Mouse (Mus musculus) CD8-positive naive resting alpha-beta T cell, adult 2 months (primary cell): ENCODE data around the gene Sars2.

ENCODE experiments used
- DNase-seq, 2 experiments: peaks; one replicate each; pipeline ENCODE4 v3.0.0; 2022; ENCODE audit warnings: low read depth in 2 of 2, low spot score in 2 of 2

The Sars2 gene

DNA sequence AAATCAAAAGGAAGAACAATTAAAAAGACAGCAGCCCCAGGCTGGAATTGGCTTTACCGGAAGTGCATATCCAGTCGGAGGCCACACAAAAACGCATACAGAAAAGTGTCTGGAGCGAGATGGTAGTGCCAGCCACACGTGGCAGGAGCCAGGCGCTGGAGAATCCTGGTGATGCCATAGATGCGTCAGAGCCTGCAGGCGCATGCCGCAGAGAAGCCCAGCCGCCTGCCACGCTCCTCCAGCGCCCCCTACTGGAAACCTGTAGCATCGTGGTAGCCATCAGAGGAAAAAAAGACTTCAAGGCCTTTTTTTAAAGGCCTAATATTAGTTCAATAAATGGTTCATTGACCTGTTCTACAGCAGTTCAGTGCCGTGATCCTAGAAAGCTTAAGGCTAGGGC, 15.2 kb upstream of the Sars2 start:
- DNase-seq: peak; percentile 75 to 79

DNA sequence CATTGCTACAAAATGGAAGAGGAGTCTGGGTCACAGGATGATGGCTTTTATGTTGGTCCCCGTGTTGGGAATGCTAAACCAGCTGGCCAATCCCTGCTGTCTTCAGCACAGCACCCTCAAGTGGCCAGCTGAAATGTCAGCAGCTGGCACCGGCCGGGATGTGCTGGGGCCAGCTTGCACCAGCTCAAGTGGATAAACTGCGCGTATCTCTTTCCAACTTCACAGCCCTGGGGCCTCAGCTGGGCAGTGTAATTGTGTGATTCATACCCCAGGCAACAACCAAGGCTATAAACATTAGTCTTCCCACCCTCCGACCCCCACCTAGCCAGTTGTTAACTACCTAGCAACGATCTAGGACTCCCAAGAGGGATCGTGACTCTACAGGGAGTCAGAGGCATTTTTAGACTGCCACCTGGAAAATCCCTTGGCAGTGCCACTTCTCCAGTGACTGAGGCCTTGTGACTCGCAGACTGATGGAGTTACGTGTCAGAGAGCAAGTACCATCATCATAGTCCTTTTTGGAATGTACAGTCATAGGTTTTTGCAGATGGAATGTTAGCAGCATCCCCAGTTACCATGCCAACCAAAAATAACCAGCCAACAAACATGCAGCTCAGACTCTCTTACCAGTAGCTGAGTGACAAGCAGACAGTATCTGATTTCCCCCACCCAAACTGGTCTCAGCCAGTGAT, 14.0 kb upstream of the Sars2 start:
- no peak for DNase-seq

- peak; percentile 25 to 55 for DNase-seq
Observed at GRCm38 (mm10) chr7:28732341-28733142, 9.2 kb upstream of the Sars2 start.

GRCm38 (mm10) chr7:28733211-28733610, 8.6 kb upstream of the Sars2 start:
- DNase-seq: no peak

GRCm38 (mm10) chr7:28735701-28736100, 6.1 kb upstream of the Sars2 start:
- DNase-seq: no peak

- DNase-seq: no peak
Observed at GRCm38 (mm10) chr7:28739829-28740228, 2.0 kb upstream of the Sars2 start.

- DNase-seq: no peak
Observed at GRCm38 (mm10) chr7:28740949-28741348, 843 bp upstream of the Sars2 start.

DNA sequence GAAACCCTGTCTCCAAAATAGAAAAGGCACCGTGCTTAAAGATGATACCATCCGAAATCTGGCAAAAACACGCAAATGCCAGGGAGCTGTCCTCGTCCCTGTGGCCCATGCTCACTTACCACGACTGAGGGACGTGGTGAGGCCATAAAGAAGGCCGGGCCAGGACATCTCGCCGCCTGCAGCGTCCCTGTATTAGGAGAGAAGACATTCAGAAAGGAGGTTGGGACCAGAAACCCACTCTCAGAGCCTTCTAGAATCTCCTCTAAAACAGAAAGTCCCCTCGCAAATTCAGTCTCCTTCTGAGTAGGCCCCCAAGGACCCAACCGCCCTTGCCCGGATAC, 454 bp upstream of the Sars2 start:
- DNase-seq: no peak

DNA sequence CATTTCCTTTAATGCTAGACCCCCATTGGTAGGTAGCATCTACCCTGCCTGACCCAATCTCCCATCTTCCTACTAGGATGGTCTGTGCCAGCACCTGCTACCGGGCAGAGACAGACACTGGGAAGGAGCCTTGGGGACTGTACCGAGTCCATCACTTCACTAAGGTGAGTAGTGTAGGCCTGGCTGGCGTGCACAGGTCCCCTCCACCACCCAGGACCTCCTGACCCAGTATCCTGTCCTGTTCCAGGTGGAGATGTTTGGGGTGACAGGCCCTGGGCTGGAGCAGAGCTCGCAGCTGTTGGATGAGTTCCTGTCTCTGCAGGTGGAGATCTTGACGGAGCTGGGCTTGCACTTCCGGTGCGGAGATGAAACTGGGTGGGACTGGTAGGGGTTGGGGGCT, 8.1 kb downstream of the Sars2 start:
- no peak for DNase-seq

- DNase-seq: no peak
Observed at GRCm38 (mm10) chr7:28756079-28756478, 14.3 kb downstream of the Sars2 start, which contains the start of gene Ccer2. Gene Ccer2 (plus strand): TSS chr7:28756174.

- DNase-seq: no peak
Observed at GRCm38 (mm10) chr7:28758623-28759022, 16.8 kb downstream of the Sars2 start.

DNA sequence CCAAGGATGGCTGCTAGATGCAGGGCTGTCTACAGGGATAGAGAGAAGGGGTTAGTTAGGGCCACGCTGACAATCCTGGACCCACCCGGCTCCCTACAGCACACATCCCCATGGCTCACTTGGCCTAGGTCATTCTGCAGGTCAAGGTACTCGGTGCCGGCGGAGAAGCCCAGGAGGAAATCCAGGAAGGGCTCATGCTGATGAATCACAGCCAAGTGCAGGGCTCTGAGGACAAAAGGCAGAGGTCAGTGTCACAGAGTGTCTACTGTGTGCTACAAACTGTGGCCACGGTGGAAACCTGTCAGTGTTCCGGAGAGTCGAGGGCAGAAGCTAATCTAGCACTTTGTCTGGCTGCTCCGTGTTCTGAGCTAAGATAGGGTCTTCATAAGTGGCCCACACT, 20.1 kb downstream of the Sars2 start:
- DNase-seq: no peak

GRCm38 (mm10) chr7:28765211-28765610, 23.4 kb downstream of the Sars2 start:
- DNase-seq: no peak

GRCm38 (mm10) chr7:28766173-28766879, 24.5 kb downstream of the Sars2 start, which contains the start of gene Sirt2:
Gene Sirt2 (plus strand): TSS chr7:28766735.
- peak; percentile 96 to 98 for DNase-seq

DNA sequence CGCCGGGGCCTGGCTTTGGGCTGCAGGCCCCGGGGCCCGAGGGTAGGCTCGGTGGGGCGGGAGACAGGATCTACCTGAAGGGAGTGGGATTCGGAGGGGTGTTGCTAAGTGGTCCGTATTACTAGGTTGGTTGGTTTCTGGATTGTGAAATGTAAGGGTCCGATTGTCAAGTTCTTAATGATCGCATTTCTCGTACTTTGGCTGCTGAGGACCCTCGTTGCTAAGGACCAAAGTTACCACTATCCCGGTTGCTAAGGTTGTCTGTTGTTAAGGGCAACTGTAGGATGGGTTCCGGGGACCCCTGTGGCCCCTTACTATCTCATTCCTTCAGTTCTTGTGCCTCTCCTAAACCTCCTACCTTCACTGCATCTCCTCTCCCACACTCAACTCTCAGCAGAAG, 25.1 kb downstream of the Sars2 start:
- no peak for DNase-seq

DNA sequence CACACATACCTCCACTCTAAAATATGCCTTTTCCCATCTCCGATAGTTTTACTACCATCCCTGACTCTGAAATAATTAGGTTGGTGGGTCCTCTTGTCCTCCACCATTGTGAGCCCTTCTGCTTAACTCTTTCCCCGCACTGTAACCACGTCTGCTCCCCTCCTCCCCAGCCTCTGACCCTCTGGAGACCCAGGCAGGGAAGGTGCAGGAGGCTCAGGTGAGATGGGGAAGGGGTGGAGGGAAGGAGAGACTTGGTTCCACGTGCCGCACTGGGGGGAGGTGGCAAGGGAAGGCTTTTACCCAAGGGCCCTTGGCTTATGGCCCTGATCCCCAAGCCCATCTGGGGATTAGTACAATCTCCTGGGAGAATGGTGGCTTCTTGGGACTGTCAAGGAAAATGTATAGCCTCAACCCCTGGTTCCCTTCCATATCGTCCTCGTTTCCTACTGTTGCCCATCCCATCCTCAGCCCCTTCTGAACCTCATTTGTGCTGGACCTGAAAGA, 25.7 kb downstream of the Sars2 start, which contains the start of gene Nfkbib:
Nfkbib (minus strand) TSS at position 51 of the 504 bp plus-strand sequence.
- no peak for DNase-seq

- no peak for DNase-seq
Observed at GRCm38 (mm10) chr7:28769414-28769958, 27.7 kb downstream of the Sars2 start.

GRCm38 (mm10) chr7:28770309-28770708, 28.5 kb downstream of the Sars2 start:
- DNase-seq: no peak

DNA sequence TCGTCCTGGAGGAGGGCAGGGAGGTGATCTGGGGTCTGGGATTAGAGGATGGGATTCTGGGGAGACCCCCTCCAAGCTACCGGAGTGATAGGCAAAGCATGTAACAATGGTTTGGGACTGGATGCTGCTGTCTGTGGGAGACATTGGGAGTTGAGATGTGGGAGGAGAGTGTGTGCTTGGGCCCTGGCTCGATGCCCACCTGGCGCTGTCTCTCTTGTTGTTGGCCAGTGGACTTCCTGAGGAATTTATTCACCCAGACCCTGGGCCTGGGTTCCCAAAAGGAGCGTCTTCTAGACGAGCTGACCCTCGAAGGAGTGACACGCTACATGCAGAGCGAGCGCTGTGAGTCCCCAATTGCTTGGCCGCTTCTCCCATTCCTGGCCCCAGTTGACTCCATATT, 30.1 kb downstream of the Sars2 start:
- no peak for DNase-seq

- DNase-seq: no peak
Observed at GRCm38 (mm10) chr7:28773163-28773562, 31.4 kb downstream of the Sars2 start.

GRCm38 (mm10) chr7:28774164-28774563, 32.4 kb downstream of the Sars2 start:
- no peak for DNase-seq
